Mouse (Mus musculus): ENCODE measurements around the gene Fmnl1.

- TF ChIP-seq POLR2A (IDR thresholded peaks at IDR 0.05; ENCODE audit: low read depth, low read length) (0 out of 2 replicates have a peak, but pooled peaks have one; percentile 3), CTCF (IDR thresholded peaks at IDR 0.05; ENCODE audit: extremely low read depth, insufficient read length, insufficient replicate concordance, low read depth, low read length) (no peak)
Observed at GRCm38 (mm10) chr11:103141101-103141943, 29.6 kb upstream of the Fmnl1 start.

All from small intestine, adult 2 months (tissue).